Mouse (Mus musculus): ENCODE measurements around the gene Gm20388. TPM values are rescaled to one million over a fixed set of nuclear protein-coding genes. Genes with fewer than 3 reads are reported as not detected.

Gm20388 gene
- polyA plus RNA-seq, 1 experiment = 28.1 TPM

DNA sequence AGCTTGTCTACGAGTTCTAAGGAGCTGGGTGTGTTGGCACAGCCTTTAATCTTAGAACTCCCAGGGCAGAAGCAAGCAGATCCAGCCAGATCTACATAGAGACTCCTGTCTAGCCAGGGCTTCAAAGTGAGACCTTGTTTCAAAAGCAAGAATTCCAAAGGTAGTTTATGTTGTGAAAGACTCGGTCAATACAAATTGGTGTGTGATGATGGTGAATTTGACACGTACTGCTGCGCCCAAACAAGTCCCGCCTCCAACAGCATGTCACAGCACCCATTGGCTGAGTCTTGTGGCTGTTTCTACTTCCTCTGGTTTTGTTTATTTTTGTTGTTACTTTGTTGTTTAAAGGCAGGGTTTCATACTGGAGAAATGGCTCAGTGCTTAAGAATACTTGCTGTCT is 3901.6 kb downstream of the Gm20388 start:
- TF ChIP-seq POLR2A (IDR thresholded peaks at IDR 0.05; ENCODE audit: insufficient read depth, low read length) (no peak), CTCF (IDR thresholded peaks at IDR 0.05; ENCODE audit: low read depth, low read length) (no peak), EP300 (IDR thresholded peaks at IDR 0.05; ENCODE audit: insufficient read depth, low read depth, low read length) (no peak)
- H3K4me1 ChIP-seq (ENCODE audit: control insufficient read depth, insufficient read depth, low read length) = no peaks in the 10 kb centered on the region
- no peak overlapping the region for H3K27ac ChIP-seq (ENCODE audit: insufficient read depth, low read length)
- no peak overlapping the region for H3K9ac ChIP-seq (ENCODE audit: low read depth, poor library complexity, severe bottlenecking)
- no peaks in the 10 kb centered on the region for H3K36me3 ChIP-seq (ENCODE audit: control insufficient read depth, insufficient read depth, low read length, poor library complexity, severe bottlenecking)
- H3K27me3 ChIP-seq (ENCODE audit: control insufficient read depth, insufficient read depth, low read length, poor library complexity, severe bottlenecking) = no peaks in the 10 kb centered on the region
- no peaks in the 10 kb centered on the region for H3K9me3 ChIP-seq (replicated peaks; ENCODE audit: control insufficient read depth, insufficient read depth, low read length, poor library complexity, severe bottlenecking)
- no peak overlapping the region for H3K4me3 ChIP-seq (ENCODE audit: low read depth, low read length)

DNA sequence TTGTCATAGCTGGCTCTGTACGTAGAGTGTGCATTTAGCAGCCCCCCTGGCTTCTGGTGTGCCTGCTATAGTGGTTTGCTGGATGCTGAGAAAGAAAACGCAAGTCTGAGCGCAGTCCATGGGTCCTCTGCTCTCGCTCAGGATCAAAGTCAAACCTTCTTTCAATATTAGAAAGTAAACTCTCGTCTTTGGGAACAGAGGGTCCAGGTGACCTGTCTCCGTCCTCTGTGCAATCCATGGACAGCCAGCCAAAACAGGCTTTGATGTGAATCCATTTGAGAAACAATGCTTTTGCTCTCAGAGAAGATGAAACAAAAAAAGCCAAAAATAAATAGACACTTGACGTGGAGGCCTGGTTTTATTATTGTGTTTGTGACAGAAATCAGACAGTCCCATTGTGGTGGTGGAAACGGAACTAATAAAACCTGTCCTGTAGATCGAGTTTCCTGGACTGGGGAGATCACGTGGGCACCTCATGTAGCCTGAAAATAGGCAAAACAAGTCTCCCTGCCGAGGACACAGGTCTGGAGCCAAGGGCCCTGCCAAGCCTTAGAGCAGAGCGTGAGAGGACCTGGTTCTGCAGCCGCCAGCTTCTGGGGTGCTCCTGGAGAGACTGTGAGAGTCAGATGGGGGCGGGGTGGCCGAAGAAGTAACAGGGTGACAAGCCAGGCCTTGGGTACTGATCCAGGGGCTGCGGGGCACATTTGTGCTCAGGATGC is 3902.7 kb downstream of the Gm20388 start:
- Histone ChIP-seq H3K27ac (ENCODE audit: insufficient read depth, low read length) (no peak overlapping the region), H3K27me3 (ENCODE audit: control insufficient read depth, insufficient read depth, low read length, poor library complexity, severe bottlenecking) (no peaks in the 10 kb centered on the region), H3K36me3 (ENCODE audit: control insufficient read depth, insufficient read depth, low read length, poor library complexity, severe bottlenecking) (no peaks in the 10 kb centered on the region)

GRCm38 (mm10) chr8:123813892-123814266 is 3903.2 kb downstream of the Gm20388 start:
- H3K9me3 ChIP-seq (replicated peaks; ENCODE audit: control insufficient read depth, insufficient read depth, low read length, poor library complexity, severe bottlenecking) = no peaks in the 10 kb centered on the region
- no peak overlapping the region for H3K27ac ChIP-seq (ENCODE audit: insufficient read depth, low read length)
- TF ChIP-seq EP300 (IDR thresholded peaks at IDR 0.05; ENCODE audit: insufficient read depth, low read depth, low read length) (no peak), POLR2A (IDR thresholded peaks at IDR 0.05; ENCODE audit: insufficient read depth, low read length) (no peak), CTCF (IDR thresholded peaks at IDR 0.05; ENCODE audit: low read depth, low read length) (no peak)
- H3K9ac ChIP-seq (ENCODE audit: low read depth, poor library complexity, severe bottlenecking) = no peak overlapping the region
- H3K4me3 ChIP-seq (ENCODE audit: low read depth, low read length) = no peak overlapping the region
- H3K4me1 ChIP-seq (ENCODE audit: control insufficient read depth, insufficient read depth, low read length) = no peaks in the 10 kb centered on the region
- no peaks in the 10 kb centered on the region for H3K27me3 ChIP-seq (ENCODE audit: control insufficient read depth, insufficient read depth, low read length, poor library complexity, severe bottlenecking)
- H3K36me3 ChIP-seq (ENCODE audit: control insufficient read depth, insufficient read depth, low read length, poor library complexity, severe bottlenecking) = no peaks in the 10 kb centered on the region

More for the DNA sequence above, 3902.7 kb downstream of the Gm20388 start:
- Histone ChIP-seq H3K9ac (ENCODE audit: low read depth, poor library complexity, severe bottlenecking) (no peak overlapping the region), H3K4me1 (ENCODE audit: control insufficient read depth, insufficient read depth, low read length) (no peaks in the 10 kb centered on the region), H3K4me3 (ENCODE audit: low read depth, low read length) (no peak overlapping the region), H3K9me3 (replicated peaks; ENCODE audit: control insufficient read depth, insufficient read depth, low read length, poor library complexity, severe bottlenecking) (no peaks in the 10 kb centered on the region)
- no peak for TF ChIP-seq POLR2A (IDR thresholded peaks at IDR 0.05; ENCODE audit: insufficient read depth, low read length)
- no peak for TF ChIP-seq EP300 (IDR thresholded peaks at IDR 0.05; ENCODE audit: insufficient read depth, low read depth, low read length)
- TF ChIP-seq CTCF (IDR thresholded peaks at IDR 0.05; ENCODE audit: low read depth, low read length) = no peak

DNA sequence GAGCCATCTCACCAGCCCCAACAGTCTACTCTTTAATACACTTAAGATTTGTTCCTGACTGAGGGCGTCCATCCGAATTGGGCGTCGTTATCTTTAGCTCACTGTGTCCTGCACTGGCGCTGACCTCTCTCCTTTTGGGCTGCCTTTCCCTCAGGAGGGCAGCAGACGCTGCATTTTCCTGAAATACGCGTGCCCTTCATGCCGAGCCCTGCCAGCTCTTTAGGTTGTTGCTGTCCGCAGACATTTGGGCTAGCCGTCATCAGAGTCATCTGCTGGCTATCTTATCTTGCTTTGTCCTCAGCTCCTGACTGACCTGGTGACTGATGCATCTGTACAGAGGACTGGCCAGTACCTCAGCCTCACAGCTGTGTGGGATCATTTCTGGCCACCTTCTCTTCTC is 3904.7 kb downstream of the Gm20388 start:
- no peaks in the 10 kb centered on the region for H3K36me3 ChIP-seq (ENCODE audit: control insufficient read depth, insufficient read depth, low read length, poor library complexity, severe bottlenecking)

GRCm38 (mm10) chr8:123816939-123817338 is 3906.3 kb downstream of the Gm20388 start:
- H3K4me1 ChIP-seq (ENCODE audit: control insufficient read depth, insufficient read depth, low read length) = no peaks in the 10 kb centered on the region
- no peaks in the 10 kb centered on the region for H3K9me3 ChIP-seq (replicated peaks; ENCODE audit: control insufficient read depth, insufficient read depth, low read length, poor library complexity, severe bottlenecking)
- H3K36me3 ChIP-seq (ENCODE audit: control insufficient read depth, insufficient read depth, low read length, poor library complexity, severe bottlenecking) = no peaks in the 10 kb centered on the region
- H3K9ac ChIP-seq (ENCODE audit: low read depth, poor library complexity, severe bottlenecking) = no peak overlapping the region
- H3K27ac ChIP-seq (ENCODE audit: insufficient read depth, low read length) = no peak overlapping the region
- H3K4me3 ChIP-seq (ENCODE audit: low read depth, low read length) = no peak overlapping the region
- TF ChIP-seq CTCF (IDR thresholded peaks at IDR 0.05; ENCODE audit: low read depth, low read length) (no peak), POLR2A (IDR thresholded peaks at IDR 0.05; ENCODE audit: insufficient read depth, low read length) (no peak), EP300 (IDR thresholded peaks at IDR 0.05; ENCODE audit: insufficient read depth, low read depth, low read length) (no peak)
- H3K27me3 ChIP-seq (ENCODE audit: control insufficient read depth, insufficient read depth, low read length, poor library complexity, severe bottlenecking) = no peaks in the 10 kb centered on the region

More for the DNA sequence above, 3904.7 kb downstream of the Gm20388 start:
- Histone ChIP-seq H3K4me1 (ENCODE audit: control insufficient read depth, insufficient read depth, low read length) (no peaks in the 10 kb centered on the region), H3K27me3 (ENCODE audit: control insufficient read depth, insufficient read depth, low read length, poor library complexity, severe bottlenecking) (no peaks in the 10 kb centered on the region), H3K9ac (ENCODE audit: low read depth, poor library complexity, severe bottlenecking) (no peak overlapping the region), H3K27ac (ENCODE audit: insufficient read depth, low read length) (no peak overlapping the region), H3K9me3 (replicated peaks; ENCODE audit: control insufficient read depth, insufficient read depth, low read length, poor library complexity, severe bottlenecking) (no peaks in the 10 kb centered on the region), H3K4me3 (ENCODE audit: low read depth, low read length) (no peak overlapping the region)
- TF ChIP-seq CTCF (IDR thresholded peaks at IDR 0.05; ENCODE audit: low read depth, low read length) = no peak
- no peak for TF ChIP-seq POLR2A (IDR thresholded peaks at IDR 0.05; ENCODE audit: insufficient read depth, low read length)
- no peak for TF ChIP-seq EP300 (IDR thresholded peaks at IDR 0.05; ENCODE audit: insufficient read depth, low read depth, low read length)

DNA sequence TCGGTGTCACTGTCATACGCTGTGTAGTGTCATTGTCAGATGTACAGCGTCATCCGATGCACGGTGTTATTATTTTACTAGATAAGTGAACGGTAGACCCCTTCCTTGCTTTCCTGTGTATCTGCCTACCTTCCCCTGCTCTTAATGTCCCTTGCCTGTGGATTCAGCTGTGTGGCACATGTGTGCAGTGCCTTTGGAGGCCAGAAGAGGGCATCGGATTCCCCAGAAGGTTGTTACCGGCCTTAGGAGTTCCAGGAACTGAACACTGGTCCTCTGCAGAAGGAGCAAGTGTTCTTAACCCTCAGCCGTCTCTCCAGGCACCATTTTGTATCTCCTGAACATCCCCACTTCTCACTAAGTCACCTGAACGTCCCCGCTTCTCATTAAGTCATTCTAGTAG is 3907.1 kb downstream of the Gm20388 start:
- Histone ChIP-seq H3K36me3 (ENCODE audit: control insufficient read depth, insufficient read depth, low read length, poor library complexity, severe bottlenecking) (no peaks in the 10 kb centered on the region), H3K27ac (ENCODE audit: insufficient read depth, low read length) (no peak overlapping the region), H3K4me3 (ENCODE audit: low read depth, low read length) (no peak overlapping the region), H3K9me3 (replicated peaks; ENCODE audit: control insufficient read depth, insufficient read depth, low read length, poor library complexity, severe bottlenecking) (no peaks in the 10 kb centered on the region), H3K9ac (ENCODE audit: low read depth, poor library complexity, severe bottlenecking) (no peak overlapping the region), H3K27me3 (ENCODE audit: control insufficient read depth, insufficient read depth, low read length, poor library complexity, severe bottlenecking) (no peaks in the 10 kb centered on the region), H3K4me1 (ENCODE audit: control insufficient read depth, insufficient read depth, low read length) (no peaks in the 10 kb centered on the region)
- TF ChIP-seq CTCF (IDR thresholded peaks at IDR 0.05; ENCODE audit: low read depth, low read length) = peak; percentile 74
- no peak for TF ChIP-seq EP300 (IDR thresholded peaks at IDR 0.05; ENCODE audit: insufficient read depth, low read depth, low read length)

Data from ES-Bruce4 (cell line).